8 mouse cellular contexts compared by ENCODE assay signal in genomic region chr2:128687558-128688120, GRCm38 (mm10). TPM values are rescaled to one million over a fixed set of nuclear protein-coding genes. Genes with fewer than 3 reads are reported as not detected.
DNase-seq lines count a peak whose midpoint lies in the region; ATAC-seq and TF ChIP-seq lines count a peak whose summit lies in the region.

No protein-coding gene starts in this region.

- peaks cover 9% of the 10 kb centered on the region for H3K4me1 ChIP-seq in embryonic facial prominence, embryonic 14.5 days (ENCODE audit: control insufficient read depth, insufficient read depth, low read length)
- peaks cover 22% of the 10 kb centered on the region for H3K4me1 ChIP-seq in limb, embryonic 10.5 days
- peaks cover 21% of the 10 kb centered on the region for H3K4me1 ChIP-seq in neural tube, embryonic 13.5 days (replicated peaks)
- peaks cover 4% of the 10 kb centered on the region; the same call in 1 of the 2 replicates for H3K4me1 ChIP-seq in thymus, adult 2 months (replicated peaks; ENCODE audit: control insufficient read depth, insufficient read depth, low read length)

- peak overlapping the region; percentile 83 for H3K4me2 ChIP-seq in embryonic facial prominence, embryonic 14.5 days (ENCODE audit: low read depth, low read length)
- H3K4me2 ChIP-seq in neural tube, embryonic 13.5 days = peak overlapping the region; percentile 79

- H3K36me3 ChIP-seq in embryonic facial prominence, embryonic 14.5 days (ENCODE audit: control insufficient read depth, insufficient read depth, low read length) = peaks cover 24% of the 10 kb centered on the region
- peaks cover 32% of the 10 kb centered on the region for H3K36me3 ChIP-seq in limb, embryonic 10.5 days
- peaks cover 13% of the 10 kb centered on the region for H3K36me3 ChIP-seq in neural tube, embryonic 13.5 days
- H3K36me3 ChIP-seq in thymus, adult 2 months (ENCODE audit: control insufficient read depth, insufficient read depth, low read length) = no peaks in the 10 kb centered on the region

- no peaks in the 10 kb centered on the region for H3K27me3 ChIP-seq in embryonic facial prominence, embryonic 14.5 days (replicated peaks; ENCODE audit: control insufficient read depth, insufficient read depth, low read length)
- no peaks in the 10 kb centered on the region for H3K27me3 ChIP-seq in limb, embryonic 10.5 days (ENCODE audit: low read depth, poor library complexity, severe bottlenecking)
- H3K27me3 ChIP-seq in neural tube, embryonic 13.5 days = no peaks in the 10 kb centered on the region
- H3K27me3 ChIP-seq in thymus, adult 2 months (ENCODE audit: control insufficient read depth, insufficient read depth, low read length) = no peaks in the 10 kb centered on the region

- no peak for TF ChIP-seq POLR2A in thymus, adult 2 months (IDR thresholded peaks at IDR 0.05; ENCODE audit: control insufficient read depth, extremely low read depth, insufficient read depth, low read length, poor library complexity)

- peak; percentile 87 for ATAC-seq in embryonic facial prominence, embryonic 14.5 days (ENCODE audit: low read depth)
- peak; percentile 92 for ATAC-seq in neural tube, embryonic 13.5 days (ENCODE audit: low read depth)

- WGBS in embryonic facial prominence, embryonic 14.5 days = 40% methylated on average over 10 of the region's 10 CpGs
- 45% methylated on average over 10 of the region's 10 CpGs for WGBS in limb, embryonic 10.5 days
- 45% methylated on average over 10 of the region's 10 CpGs for WGBS in neural tube, embryonic 13.5 days
- WGBS in thymus, adult 2 months = 58% methylated on average over 10 of the region's 10 CpGs

- TF ChIP-seq CTCF in layer of hippocampus, adult 2 months (conservative IDR thresholded peaks at IDR 0.05) = no peak
- no peak for TF ChIP-seq CTCF in thymus, adult 2 months (IDR thresholded peaks at IDR 0.05; ENCODE audit: borderline replicate concordance, control insufficient read depth, extremely low read depth, insufficient read depth, low read length, poor library complexity)

- H3K4me3 ChIP-seq in layer of hippocampus, adult 2 months = peak overlapping the region; percentile 70
- peak overlapping the region; percentile 97 for H3K4me3 ChIP-seq in embryonic facial prominence, embryonic 14.5 days (ENCODE audit: low read depth, low read length)
- H3K4me3 ChIP-seq in limb, embryonic 10.5 days = peak overlapping the region; percentile 76
- peak overlapping the region; percentile 99 for H3K4me3 ChIP-seq in neural tube, embryonic 13.5 days
- no peak overlapping the region for H3K4me3 ChIP-seq in thymus, adult 2 months (ENCODE audit: control insufficient read depth, insufficient read depth, low read length)

- no peak for DNase-seq in layer of hippocampus, adult 2 months (ENCODE audit: low spot score in 2 of 2)
- no peak for DNase-seq in layer of hippocampus, postnatal 14 days (ENCODE audit: low spot score in 2 of 2)
- DNase-seq in embryonic facial prominence, embryonic 14.5 days (ENCODE audit: low spot score) = peak; percentile 88
- DNase-seq in limb, embryonic 10.5 days (ENCODE audit: low spot score) = no peak
- no peak for DNase-seq in layer of hippocampus, adult 9-11 months
- DNase-seq in gastrocnemius, postnatal 10 days = no peak
- no peak for DNase-seq in thymus, adult 2 months

- peak overlapping the region; percentile 86 for H3K27ac ChIP-seq in layer of hippocampus, adult 2 months
- H3K27ac ChIP-seq in embryonic facial prominence, embryonic 14.5 days (replicated peaks; ENCODE audit: low read depth, low read length) = peak overlapping the region; percentile 89
- H3K27ac ChIP-seq in limb, embryonic 10.5 days = peak overlapping the region; percentile 96
- H3K27ac ChIP-seq in neural tube, embryonic 13.5 days (replicated peaks) = peak overlapping the region; percentile 90
- H3K27ac ChIP-seq in thymus, adult 2 months (ENCODE audit: control insufficient read depth, insufficient read depth, low read length) = no peak overlapping the region

- no peaks in the 10 kb centered on the region for H3K9me3 ChIP-seq in embryonic facial prominence, embryonic 14.5 days (ENCODE audit: control insufficient read depth, low read length)
- H3K9me3 ChIP-seq in limb, embryonic 10.5 days (replicated peaks) = no peaks in the 10 kb centered on the region
- H3K9me3 ChIP-seq in neural tube, embryonic 13.5 days = no peaks in the 10 kb centered on the region

- H3K9ac ChIP-seq in embryonic facial prominence, embryonic 14.5 days (ENCODE audit: low read depth, low read length) = peak overlapping the region; percentile 98
- peak overlapping the region; percentile 96 for H3K9ac ChIP-seq in neural tube, embryonic 13.5 days

RNA-seq across cellular contexts. Expression of gene Anapc1, which starts 0.4 kb away (rescaled TPM):
- 10 to 100 TPM; 63.8 to 70.4 TPM for total RNA-seq in layer of hippocampus, adult 2 months (2021)
- 10 to 100 TPM; 70.0 to 70.5 TPM for total RNA-seq in layer of hippocampus, postnatal 14 days (2021)
- polyA plus RNA-seq in embryonic facial prominence, embryonic 14.5 days (2014; fragmentation: Nextera tagmentation; extraction: Ambion mirVana) = 57.4 and 60.0 TPM in 2 replicates
- polyA plus RNA-seq in limb, embryonic 10.5 days (2016; fragmentation: Nextera tagmentation; extraction: Ambion mirVana) = 85.7 and 96.3 TPM in 2 replicates
- polyA plus RNA-seq in neural tube, embryonic 13.5 days (2015; fragmentation: Nextera tagmentation; extraction: Ambion mirVana) = 41.8 and 47.7 TPM in 2 replicates
- total RNA-seq in gastrocnemius, postnatal 10 days (2021) = 10 to 100 TPM; 38.0 to 54.1 TPM
- 71.4 and 93.6 TPM in 2 replicates for polyA plus RNA-seq in thymus, adult 2 months (2012; rRNA removed)

RNA-seq across cellular contexts. Expression of gene Mertk, which starts 11.1 kb away (rescaled TPM):
- total RNA-seq in layer of hippocampus, adult 2 months (2021) = 10 to 100 TPM; 36.0 to 38.5 TPM
- total RNA-seq in layer of hippocampus, postnatal 14 days (2021) = 10 to 100 TPM; 28.8 to 33.0 TPM
- 9.6 and 9.8 TPM in 2 replicates for polyA plus RNA-seq in embryonic facial prominence, embryonic 14.5 days (2014; fragmentation: Nextera tagmentation; extraction: Ambion mirVana)
- polyA plus RNA-seq in limb, embryonic 10.5 days (2016; fragmentation: Nextera tagmentation; extraction: Ambion mirVana) = 14.5 and 22.3 TPM in 2 replicates
- 2.2 and 2.4 TPM in 2 replicates for polyA plus RNA-seq in neural tube, embryonic 13.5 days (2015; fragmentation: Nextera tagmentation; extraction: Ambion mirVana)
- 1 to 10 TPM; 4.5 TPM for total RNA-seq in gastrocnemius, postnatal 10 days (2021)
- 3.0 and 3.3 TPM in 2 replicates for polyA plus RNA-seq in thymus, adult 2 months (2012; rRNA removed)
